Mouse (Mus musculus): ENCODE data around the gene Nup62. TPM values are rescaled to one million over a fixed set of nuclear protein-coding genes. Genes with fewer than 3 reads are reported as not detected.

Nup62 gene
- polyA plus RNA-seq, 1 experiment from 2014 or later, result 98.6 TPM

GRCm38 (mm10) chr7:44857042-44857552 is 41.2 kb downstream of the Nup62 start, which contains the start of gene Pnkp:
Gene Pnkp (plus strand): TSS chr7:44857139.
- H3K27ac ChIP-seq (ENCODE audit: low read length), result peak within 1 kb of the TSS; percentile 85
- peaks cover 5% of the 10 kb centered on the region; the same call in 1 of the 2 replicates for H3K36me3 ChIP-seq (ENCODE audit: control insufficient read depth, insufficient read depth, low read length)
- ATAC-seq (ENCODE audit: low read depth), result peak; percentile 30
- H3K9me3 ChIP-seq (ENCODE audit: control insufficient read depth, low read length), result no peaks in the 10 kb centered on the region
- WGBS, result under 1% methylated on average over 32 of the region's 32 CpGs
- H3K27me3 ChIP-seq (ENCODE audit: control insufficient read depth, insufficient read depth, low read depth, low read length), result no peaks in the 10 kb centered on the region
- peaks cover 39% of the 10 kb centered on the region for H3K4me1 ChIP-seq (replicated peaks; ENCODE audit: control insufficient read depth, insufficient read depth, low read length)
- H3K4me2 ChIP-seq (ENCODE audit: low read depth, low read length), result peak within 1 kb of the TSS; percentile 76
- H3K4me3 ChIP-seq (ENCODE audit: low read length), result peak within 1 kb of the TSS; percentile 65
- H3K9ac ChIP-seq (ENCODE audit: low read length), result peak within 1 kb of the TSS; percentile 76

GRCm38 (mm10) chr7:44857905-44858304 is 42.0 kb downstream of the Nup62 start:
- peak overlapping the region; percentile 65 for H3K4me3 ChIP-seq (ENCODE audit: low read length)
- H3K9ac ChIP-seq (ENCODE audit: low read length), result peak overlapping the region; percentile 76

GRCm38 (mm10) chr7:44859896-44860295 is 44.0 kb downstream of the Nup62 start:
- H3K4me2 ChIP-seq (ENCODE audit: low read depth, low read length), result no peak overlapping the region
- ATAC-seq (ENCODE audit: low read depth), result no peak
- no peaks in the 10 kb centered on the region for H3K9me3 ChIP-seq (ENCODE audit: control insufficient read depth, low read length)
- 89% methylated on average over 11 of the region's 11 CpGs for WGBS
- peaks cover 27% of the 10 kb centered on the region for H3K36me3 ChIP-seq (ENCODE audit: control insufficient read depth, insufficient read depth, low read length)
- H3K4me3 ChIP-seq (ENCODE audit: low read length), result no peak overlapping the region
- no peaks in the 10 kb centered on the region for H3K27me3 ChIP-seq (ENCODE audit: control insufficient read depth, insufficient read depth, low read depth, low read length)
- H3K4me1 ChIP-seq (replicated peaks; ENCODE audit: control insufficient read depth, insufficient read depth, low read length), result peaks cover 31% of the 10 kb centered on the region
- no peak overlapping the region for H3K27ac ChIP-seq (ENCODE audit: low read length)
- H3K9ac ChIP-seq (ENCODE audit: low read length), result no peak overlapping the region

More at GRCm38 (mm10) chr7:44857905-44858304, 42.0 kb downstream of the Nup62 start:
- H3K9me3 ChIP-seq (ENCODE audit: control insufficient read depth, low read length), result no peaks in the 10 kb centered on the region
- no peaks in the 10 kb centered on the region for H3K27me3 ChIP-seq (ENCODE audit: control insufficient read depth, insufficient read depth, low read depth, low read length)
- H3K4me1 ChIP-seq (replicated peaks; ENCODE audit: control insufficient read depth, insufficient read depth, low read length), result peaks cover 38% of the 10 kb centered on the region
- H3K4me2 ChIP-seq (ENCODE audit: low read depth, low read length), result peak overlapping the region; percentile 76
- peak overlapping the region; percentile 85 for H3K27ac ChIP-seq (ENCODE audit: low read length)
- no peak for ATAC-seq (ENCODE audit: low read depth)
- WGBS, result 27% methylated on average over 8 of the region's 8 CpGs
- H3K36me3 ChIP-seq (ENCODE audit: control insufficient read depth, insufficient read depth, low read length), result peaks cover 10% of the 10 kb centered on the region

- H3K9me3 ChIP-seq (ENCODE audit: control insufficient read depth, low read length), result no peaks in the 10 kb centered on the region
- no peak overlapping the region for H3K4me3 ChIP-seq (ENCODE audit: low read length)
- H3K27ac ChIP-seq (ENCODE audit: low read length), result peak overlapping the region; percentile 47
- no peak overlapping the region for H3K4me2 ChIP-seq (ENCODE audit: low read depth, low read length)
- peaks cover 35% of the 10 kb centered on the region for H3K36me3 ChIP-seq (ENCODE audit: control insufficient read depth, insufficient read depth, low read length)
- 42% methylated on average over 22 of the region's 22 CpGs for WGBS
- peaks cover 34% of the 10 kb centered on the region for H3K4me1 ChIP-seq (replicated peaks; ENCODE audit: control insufficient read depth, insufficient read depth, low read length)
- peak overlapping the region; percentile 10; the same call in 1 of the 2 replicates for H3K9ac ChIP-seq (ENCODE audit: low read length)
- no peaks in the 10 kb centered on the region for H3K27me3 ChIP-seq (ENCODE audit: control insufficient read depth, insufficient read depth, low read depth, low read length)
- ATAC-seq (ENCODE audit: low read depth), result peak; percentile 47
Measured at GRCm38 (mm10) chr7:44860576-44861428, 44.9 kb downstream of the Nup62 start.

GRCm38 (mm10) chr7:44861429-44861816 is 45.5 kb downstream of the Nup62 start:
- 70% methylated on average over 14 of the region's 14 CpGs for WGBS
- ATAC-seq (ENCODE audit: low read depth), result no peak
- H3K9me3 ChIP-seq (ENCODE audit: control insufficient read depth, low read length), result no peaks in the 10 kb centered on the region
- no peak overlapping the region for H3K4me2 ChIP-seq (ENCODE audit: low read depth, low read length)
- no peaks in the 10 kb centered on the region for H3K27me3 ChIP-seq (ENCODE audit: control insufficient read depth, insufficient read depth, low read depth, low read length)
- H3K27ac ChIP-seq (ENCODE audit: low read length), result no peak overlapping the region
- no peak overlapping the region for H3K4me3 ChIP-seq (ENCODE audit: low read length)
- H3K9ac ChIP-seq (ENCODE audit: low read length), result no peak overlapping the region
- H3K4me1 ChIP-seq (replicated peaks; ENCODE audit: control insufficient read depth, insufficient read depth, low read length), result peaks cover 38% of the 10 kb centered on the region
- peaks cover 35% of the 10 kb centered on the region for H3K36me3 ChIP-seq (ENCODE audit: control insufficient read depth, insufficient read depth, low read length)

GRCm38 (mm10) chr7:44862434-44862833 is 46.5 kb downstream of the Nup62 start:
- 47% methylated on average over 8 of the region's 8 CpGs for WGBS
- peaks cover 35% of the 10 kb centered on the region for H3K36me3 ChIP-seq (ENCODE audit: control insufficient read depth, insufficient read depth, low read length)

GRCm38 (mm10) chr7:44863210-44863609 is 47.3 kb downstream of the Nup62 start:
- peaks cover 46% of the 10 kb centered on the region for H3K4me1 ChIP-seq (replicated peaks; ENCODE audit: control insufficient read depth, insufficient read depth, low read length)
- no peak for ATAC-seq (ENCODE audit: low read depth)

More at GRCm38 (mm10) chr7:44862434-44862833, 46.5 kb downstream of the Nup62 start:
- no peak for ATAC-seq (ENCODE audit: low read depth)
- Histone ChIP-seq H3K4me3 (ENCODE audit: low read length) (no peak overlapping the region), H3K4me1 (replicated peaks; ENCODE audit: control insufficient read depth, insufficient read depth, low read length) (peaks cover 44% of the 10 kb centered on the region), H3K9me3 (ENCODE audit: control insufficient read depth, low read length) (no peaks in the 10 kb centered on the region), H3K27ac (ENCODE audit: low read length) (no peak overlapping the region), H3K27me3 (ENCODE audit: control insufficient read depth, insufficient read depth, low read depth, low read length) (no peaks in the 10 kb centered on the region), H3K4me2 (ENCODE audit: low read depth, low read length) (no peak overlapping the region), H3K9ac (ENCODE audit: low read length) (no peak overlapping the region)

GRCm38 (mm10) chr7:44863982-44864494 is 48.1 kb downstream of the Nup62 start:
- Histone ChIP-seq H3K27ac (ENCODE audit: low read length) (no peak overlapping the region), H3K9ac (ENCODE audit: low read length) (no peak overlapping the region), H3K36me3 (ENCODE audit: control insufficient read depth, insufficient read depth, low read length) (peaks cover 35% of the 10 kb centered on the region), H3K4me2 (ENCODE audit: low read depth, low read length) (no peak overlapping the region), H3K4me1 (replicated peaks; ENCODE audit: control insufficient read depth, insufficient read depth, low read length) (peaks cover 46% of the 10 kb centered on the region), H3K9me3 (ENCODE audit: control insufficient read depth, low read length) (no peaks in the 10 kb centered on the region), H3K27me3 (ENCODE audit: control insufficient read depth, insufficient read depth, low read depth, low read length) (no peaks in the 10 kb centered on the region), H3K4me3 (ENCODE audit: low read length) (no peak overlapping the region)
- ATAC-seq (ENCODE audit: low read depth), result no peak
- WGBS, result 77% methylated on average over 11 of the region's 11 CpGs

More at GRCm38 (mm10) chr7:44863210-44863609, 47.3 kb downstream of the Nup62 start:
- no peak overlapping the region for H3K4me2 ChIP-seq (ENCODE audit: low read depth, low read length)
- no peak overlapping the region for H3K9ac ChIP-seq (ENCODE audit: low read length)
- peaks cover 35% of the 10 kb centered on the region for H3K36me3 ChIP-seq (ENCODE audit: control insufficient read depth, insufficient read depth, low read length)
- H3K27ac ChIP-seq (ENCODE audit: low read length), result no peak overlapping the region
- H3K4me3 ChIP-seq (ENCODE audit: low read length), result no peak overlapping the region
- WGBS, result 88% methylated on average over 14 of the region's 14 CpGs
- no peaks in the 10 kb centered on the region for H3K9me3 ChIP-seq (ENCODE audit: control insufficient read depth, low read length)
- no peaks in the 10 kb centered on the region for H3K27me3 ChIP-seq (ENCODE audit: control insufficient read depth, insufficient read depth, low read depth, low read length)

Data from lung, embryonic 16.5 days (tissue).